Mouse (Mus musculus): ENCODE data around the gene Ccdc170. TPM values are rescaled to one million over a fixed set of nuclear protein-coding genes. Genes with fewer than 3 reads are reported as not detected.

Ccdc170 gene
- polyA plus RNA-seq, 1 experiment, result 0.05 TPM

- TF ChIP-seq MAX (IDR thresholded peaks at IDR 0.05; ENCODE audit: low read depth) (no peak), E2F4 (IDR thresholded peaks at IDR 0.05; ENCODE audit: insufficient read depth) (no peak), TCF3 (IDR thresholded peaks at IDR 0.05; ENCODE audit: insufficient read length, low read depth) (no peak), MYOD1 (IDR thresholded peaks at IDR 0.05; ENCODE audit: control insufficient read depth in 1 of 3, insufficient read length in 2 of 3, low read depth in 2 of 3) (no peak), MYOG (IDR thresholded peaks at IDR 0.05; ENCODE audit: control insufficient read depth in 1 of 3, insufficient read depth in 1 of 3, insufficient read length in 2 of 3, low read depth in 2 of 3) (no peak), TCF12 (IDR thresholded peaks at IDR 0.05; ENCODE audit: insufficient read depth, poor library complexity, severe bottlenecking) (no peak), CEBPB (IDR thresholded peaks at IDR 0.05; ENCODE audit: insufficient read depth, poor library complexity, severe bottlenecking) (no peak), USF1 (IDR thresholded peaks at IDR 0.05; ENCODE audit: low read depth) (no peak), REST (IDR thresholded peaks at IDR 0.05; ENCODE audit: insufficient read depth, insufficient read length) (no peak), POLR2A (IDR thresholded peaks at IDR 0.05; ENCODE audit: insufficient read length, low read depth) (no peak), POLR2AphosphoS2 (IDR thresholded peaks at IDR 0.05; ENCODE audit: insufficient read length, low read depth) (no peak), SRF (IDR thresholded peaks at IDR 0.05; ENCODE audit: control insufficient read depth, insufficient read length, low read depth) (no peak)
- H3K36me3 ChIP-seq (ENCODE audit: control insufficient read depth, insufficient read depth), result no peaks in the 10 kb centered on the region
- H3ac ChIP-seq (ENCODE audit: control insufficient read depth, insufficient read length), result no peak overlapping the region
- no peaks in the 10 kb centered on the region for H3K79me2 ChIP-seq (ENCODE audit: control insufficient read depth, insufficient read depth)
- no peak overlapping the region for H3K4me2 ChIP-seq (ENCODE audit: low read depth)
- H3K27me3 ChIP-seq (ENCODE audit: control insufficient read depth, insufficient read depth, insufficient read length), result no peaks in the 10 kb centered on the region
- H3K4me3 ChIP-seq, result no peak overlapping the region
These were observed 49.6 kb downstream of the Ccdc170 start for GRCm38 (mm10) chr10:4531933-4532332.

- Histone ChIP-seq H3ac (ENCODE audit: control insufficient read depth, insufficient read length) (no peak overlapping the region), H3K27me3 (ENCODE audit: control insufficient read depth, insufficient read depth, insufficient read length) (no peaks in the 10 kb centered on the region)
- TF ChIP-seq MYOG (IDR thresholded peaks at IDR 0.05; ENCODE audit: control insufficient read depth in 1 of 3, insufficient read depth in 1 of 3, insufficient read length in 2 of 3, low read depth in 2 of 3) (no peak), CEBPB (IDR thresholded peaks at IDR 0.05; ENCODE audit: insufficient read depth, poor library complexity, severe bottlenecking) (no peak), TCF3 (IDR thresholded peaks at IDR 0.05; ENCODE audit: insufficient read length, low read depth) (no peak), POLR2A (IDR thresholded peaks at IDR 0.05; ENCODE audit: insufficient read length, low read depth) (no peak), USF1 (IDR thresholded peaks at IDR 0.05; ENCODE audit: low read depth) (no peak), SRF (IDR thresholded peaks at IDR 0.05; ENCODE audit: control insufficient read depth, insufficient read length, low read depth) (no peak), REST (IDR thresholded peaks at IDR 0.05; ENCODE audit: insufficient read depth, insufficient read length) (no peak), POLR2AphosphoS2 (IDR thresholded peaks at IDR 0.05; ENCODE audit: insufficient read length, low read depth) (no peak), TCF12 (IDR thresholded peaks at IDR 0.05; ENCODE audit: insufficient read depth, poor library complexity, severe bottlenecking) (no peak), MYOD1 (IDR thresholded peaks at IDR 0.05; ENCODE audit: control insufficient read depth in 1 of 3, insufficient read length in 2 of 3, low read depth in 2 of 3) (no peak)
These were observed 50.4 kb downstream of the Ccdc170 start for GRCm38 (mm10) chr10:4532731-4533130.

DNA sequence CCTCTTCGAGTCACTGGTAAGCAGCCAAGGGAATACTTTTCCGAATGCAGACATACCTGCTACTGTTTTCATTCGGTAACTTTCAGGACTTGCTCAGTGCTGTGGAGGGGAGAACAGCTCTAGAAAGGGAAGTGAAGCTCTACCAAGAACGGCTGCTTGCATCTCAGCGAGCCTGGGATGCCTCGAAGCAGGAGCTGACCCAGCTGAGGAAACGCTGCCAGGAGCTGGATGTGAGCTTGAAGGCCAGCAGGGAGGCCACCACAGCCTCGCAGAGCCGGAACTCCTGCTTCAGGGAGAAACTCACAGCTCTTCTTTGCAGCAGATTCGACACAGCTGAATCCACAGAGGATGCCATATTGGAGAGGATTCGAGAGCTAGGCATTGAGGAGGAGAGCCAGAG, 51.6 kb downstream of the Ccdc170 start:
- H3K4me3 ChIP-seq, result no peak overlapping the region
- no peak overlapping the region for H3ac ChIP-seq (ENCODE audit: control insufficient read depth, insufficient read length)
- no peak overlapping the region for H3K4me2 ChIP-seq (ENCODE audit: low read depth)
- no peaks in the 10 kb centered on the region for H3K79me2 ChIP-seq (ENCODE audit: control insufficient read depth, insufficient read depth)
- no peak for TF ChIP-seq POLR2A (IDR thresholded peaks at IDR 0.05; ENCODE audit: insufficient read length, low read depth)
- no peak for TF ChIP-seq MYOD1 (IDR thresholded peaks at IDR 0.05; ENCODE audit: control insufficient read depth in 1 of 3, insufficient read length in 2 of 3, low read depth in 2 of 3)
- no peak for TF ChIP-seq CEBPB (IDR thresholded peaks at IDR 0.05; ENCODE audit: insufficient read depth, poor library complexity, severe bottlenecking)
- no peak for TF ChIP-seq SRF (IDR thresholded peaks at IDR 0.05; ENCODE audit: control insufficient read depth, insufficient read length, low read depth)
- no peak for TF ChIP-seq E2F4 (IDR thresholded peaks at IDR 0.05; ENCODE audit: insufficient read depth)
- no peak for TF ChIP-seq MAX (IDR thresholded peaks at IDR 0.05; ENCODE audit: low read depth)
- no peak for TF ChIP-seq MYOG (IDR thresholded peaks at IDR 0.05; ENCODE audit: control insufficient read depth in 1 of 3, insufficient read depth in 1 of 3, insufficient read length in 2 of 3, low read depth in 2 of 3)
- TF ChIP-seq TCF12 (IDR thresholded peaks at IDR 0.05; ENCODE audit: insufficient read depth, poor library complexity, severe bottlenecking), result no peak
- no peak for TF ChIP-seq TCF3 (IDR thresholded peaks at IDR 0.05; ENCODE audit: insufficient read length, low read depth)
- TF ChIP-seq USF1 (IDR thresholded peaks at IDR 0.05; ENCODE audit: low read depth), result no peak
- no peak for TF ChIP-seq REST (IDR thresholded peaks at IDR 0.05; ENCODE audit: insufficient read depth, insufficient read length)
- H3K27me3 ChIP-seq (ENCODE audit: control insufficient read depth, insufficient read depth, insufficient read length), result no peaks in the 10 kb centered on the region
- H3K36me3 ChIP-seq (ENCODE audit: control insufficient read depth, insufficient read depth), result no peaks in the 10 kb centered on the region

More at GRCm38 (mm10) chr10:4532731-4533130, 50.4 kb downstream of the Ccdc170 start:
- Histone ChIP-seq H3K4me3 (no peak overlapping the region), H3K79me2 (ENCODE audit: control insufficient read depth, insufficient read depth) (no peaks in the 10 kb centered on the region), H3K4me2 (ENCODE audit: low read depth) (no peak overlapping the region), H3K36me3 (ENCODE audit: control insufficient read depth, insufficient read depth) (no peaks in the 10 kb centered on the region)

DNA sequence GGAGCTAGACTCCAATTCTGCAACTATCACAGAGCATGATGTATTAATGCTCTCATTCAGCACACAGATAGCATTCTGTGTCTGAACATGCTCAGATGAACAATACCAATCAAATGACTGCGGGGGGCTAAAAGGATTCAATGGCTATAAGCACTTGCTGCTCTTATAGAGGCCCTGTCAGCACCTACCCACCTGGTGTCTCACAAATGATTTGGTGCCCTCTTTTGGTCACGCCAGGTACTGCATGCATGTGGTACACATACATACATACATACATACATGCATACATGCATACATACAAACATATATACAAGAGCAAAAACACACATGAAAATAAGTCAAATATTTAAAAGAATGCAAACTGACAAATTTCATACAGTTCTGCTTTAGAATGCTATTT, 63.2 kb downstream of the Ccdc170 start:
- TF ChIP-seq TCF12 (IDR thresholded peaks at IDR 0.05; ENCODE audit: insufficient read depth, poor library complexity, severe bottlenecking) (no peak), MYOG (IDR thresholded peaks at IDR 0.05; ENCODE audit: control insufficient read depth in 1 of 3, insufficient read depth in 1 of 3, insufficient read length in 2 of 3, low read depth in 2 of 3) (no peak), USF1 (IDR thresholded peaks at IDR 0.05; ENCODE audit: low read depth) (no peak), SRF (IDR thresholded peaks at IDR 0.05; ENCODE audit: control insufficient read depth, insufficient read length, low read depth) (no peak), MYOD1 (IDR thresholded peaks at IDR 0.05; ENCODE audit: control insufficient read depth in 1 of 3, insufficient read length in 2 of 3, low read depth in 2 of 3) (no peak), E2F4 (IDR thresholded peaks at IDR 0.05; ENCODE audit: insufficient read depth) (no peak), REST (IDR thresholded peaks at IDR 0.05; ENCODE audit: insufficient read depth, insufficient read length) (no peak), POLR2A (IDR thresholded peaks at IDR 0.05; ENCODE audit: insufficient read length, low read depth) (no peak), POLR2AphosphoS2 (IDR thresholded peaks at IDR 0.05; ENCODE audit: insufficient read length, low read depth) (no peak), MAX (IDR thresholded peaks at IDR 0.05; ENCODE audit: low read depth) (no peak), TCF3 (IDR thresholded peaks at IDR 0.05; ENCODE audit: insufficient read length, low read depth) (no peak), CEBPB (IDR thresholded peaks at IDR 0.05; ENCODE audit: insufficient read depth, poor library complexity, severe bottlenecking) (no peak)
- no peak overlapping the region for H3ac ChIP-seq (ENCODE audit: control insufficient read depth, insufficient read length)
- H3K4me2 ChIP-seq (ENCODE audit: low read depth), result no peak overlapping the region
- H3K36me3 ChIP-seq (ENCODE audit: control insufficient read depth, insufficient read depth), result no peaks in the 10 kb centered on the region
- H3K79me2 ChIP-seq (ENCODE audit: control insufficient read depth, insufficient read depth), result no peaks in the 10 kb centered on the region
- no peak overlapping the region for H3K4me3 ChIP-seq
- H3K27me3 ChIP-seq (ENCODE audit: control insufficient read depth, insufficient read depth, insufficient read length), result peaks cover 19% of the 10 kb centered on the region

Measured in myocyte (in vitro differentiated cells).